In genomic region chr3:88244071-88244470, GRCm38 (mm10) we compare ENCODE assay signal across 10 mouse cellular contexts. TPM values are rescaled to one million over a fixed set of nuclear protein-coding genes. Genes with fewer than 3 reads are reported as not detected.
DNase-seq lines count a peak whose midpoint lies in the region; ATAC-seq and TF ChIP-seq lines count a peak whose summit lies in the region.
"Had no signal": no experiment of that assay in that cellular context is flagged by ENCODE, and none has a peak within 500 bp of the region (broad histone marks: within the 10 kb centered on the region; RNA-seq: fewer than 3 reads in every experiment).

No protein-coding gene starts in this region.

- ATAC-seq in frontal cortex, adult (ENCODE audit: low TSS enrichment) = peak; percentile 27; the same call in 1 of the 2 replicates
- ATAC-seq in hindbrain, embryonic 14.5 days (ENCODE audit: low FRiP score) = no peak

- WGBS in cerebellum, adult 2 months = 42% methylated on average over 2 of the region's 2 CpGs
- 0% methylated on average over 2 of the region's 2 CpGs for WGBS in hindbrain, embryonic 14.5 days

- H3K9me3 ChIP-seq in hindbrain, embryonic 14.5 days (ENCODE audit: control insufficient read depth, low read length) = no peaks in the 10 kb centered on the region

- no peak for DNase-seq in frontal cortex, postnatal 25 days (ENCODE audit: low spot score in 2 of 2)
- peak; percentile 58 for DNase-seq in right cerebral cortex, adult 18-20 months
- DNase-seq in right cerebral cortex, postnatal 25 days = no peak
- peak; percentile 56 to 74 for DNase-seq in cerebellum, adult 2 months
- DNase-seq in hindbrain, embryonic 14.5 days (ENCODE audit: low spot score) = peak; percentile 73
- peak; percentile 47 for DNase-seq in lung, postnatal 36 days
- DNase-seq in testis, postnatal 10 days (ENCODE audit: low spot score) = peak; percentile 67

- TF ChIP-seq CTCF in cerebellum, adult 2 months (IDR thresholded peaks at IDR 0.05; ENCODE audit: borderline replicate concordance, insufficient read depth, low read depth, low read length) = peak; percentile 90

- no peak overlapping the region for H3K4me2 ChIP-seq in hindbrain, embryonic 14.5 days (replicated peaks)

- H3K36me3 ChIP-seq in hindbrain, embryonic 14.5 days (replicated peaks; ENCODE audit: control insufficient read depth, insufficient read depth) = no peaks in the 10 kb centered on the region

- H3K9ac ChIP-seq in hindbrain, embryonic 14.5 days = no peak overlapping the region

- H3K4me1 ChIP-seq in cerebellum, adult 2 months (ENCODE audit: control insufficient read depth, insufficient read depth, low read length) = peaks cover 2% of the 10 kb centered on the region; the same call in 1 of the 2 replicates
- peaks cover 25% of the 10 kb centered on the region; the same call in 1 of the 2 replicates for H3K4me1 ChIP-seq in hindbrain, embryonic 14.5 days (replicated peaks; ENCODE audit: control insufficient read depth, insufficient read depth, low read length)

- H3K27me3 ChIP-seq in cerebellum, adult 2 months (ENCODE audit: control insufficient read depth, insufficient read depth, low read length) = no peaks in the 10 kb centered on the region
- H3K27me3 ChIP-seq in hindbrain, embryonic 14.5 days (ENCODE audit: control insufficient read depth, insufficient read depth, low read length) = peaks cover 15% of the 10 kb centered on the region; the same call in 1 of the 2 replicates

- H3K27ac ChIP-seq in cerebellum, adult 2 months (ENCODE audit: insufficient read depth, low read length) = no peak overlapping the region
- no peak overlapping the region for H3K27ac ChIP-seq in hindbrain, embryonic 14.5 days

- TF ChIP-seq POLR2A in cerebellum, adult 2 months (IDR thresholded peaks at IDR 0.05; ENCODE audit: borderline replicate concordance, insufficient read depth, low read length) = no peak

- H3K4me3 ChIP-seq in cerebellum, adult 2 months (replicated peaks; ENCODE audit: insufficient read depth, low read depth, low read length) = no peak overlapping the region
- no peak overlapping the region for H3K4me3 ChIP-seq in hindbrain, embryonic 14.5 days (replicated peaks; ENCODE audit: low read length)
- H3K4me3 ChIP-seq: myocyte had no signal

RNA-seq across cellular contexts. Expression of gene Rhbg, which starts 10.4 kb away (rescaled TPM):
- 0.08 and 0.17 TPM in 2 replicates for polyA plus RNA-seq in cerebellum, adult 2 months (2012; rRNA removed)
- polyA plus RNA-seq in hindbrain, embryonic 14.5 days (2014; fragmentation: Nextera tagmentation; extraction: Ambion mirVana) = 0.48 and 0.76 TPM in 2 replicates
- polyA plus RNA-seq: myocyte had no signal

RNA-seq across cellular contexts. Expression of gene Gm38392, which starts 42.9 kb away (rescaled TPM):
- polyA plus RNA-seq in cerebellum, adult 2 months (2012; rRNA removed) = 0.10 TPM in 1 of 2 replicates, not detected in the other
- polyA plus RNA-seq in hindbrain, embryonic 14.5 days (2014; fragmentation: Nextera tagmentation; extraction: Ambion mirVana) = 0.37 TPM in 1 of 2 replicates, not detected in the other
- polyA plus RNA-seq: heart, embryonic 16.5 days had no signal

RNA-seq across cellular contexts. Expression of gene Tsacc, which starts 52.7 kb away (rescaled TPM):
- 4.0 and 4.2 TPM in 2 replicates for polyA plus RNA-seq in cerebellum, adult 2 months (2012; rRNA removed)
- 5.8 and 8.5 TPM in 2 replicates for polyA plus RNA-seq in hindbrain, embryonic 14.5 days (2014; fragmentation: Nextera tagmentation; extraction: Ambion mirVana)

RNA-seq across cellular contexts. Expression of gene Cct3, which starts 52.8 kb away (rescaled TPM):
- 189 and 197 TPM in 2 replicates for polyA plus RNA-seq in cerebellum, adult 2 months (2012; rRNA removed)
- 455 and 498 TPM in 2 replicates for polyA plus RNA-seq in hindbrain, embryonic 14.5 days (2014; fragmentation: Nextera tagmentation; extraction: Ambion mirVana)

Comparison
In these comparisons a context has a peak if more than half of its experiments do, and no peak if none do; other contexts are left out.
1. DNase-seq: peak in right cerebral cortex, adult 18-20 months (single experiment), cerebellum, adult 2 months (2 of 2), hindbrain, embryonic 14.5 days (single experiment), lung, postnatal 36 days (single experiment) and testis, postnatal 10 days (single experiment); none in frontal cortex, postnatal 25 days (0 of 2) and right cerebral cortex, postnatal 25 days (single experiment).